ENCODE assay signal across 8 mouse cellular contexts in genomic region chr8:93917859-93918421, GRCm38 (mm10).
DNase-seq lines count a peak whose midpoint lies in the region; ATAC-seq lines count a peak whose summit lies in the region.

No protein-coding gene starts in this region.

- H3K27me3 ChIP-seq in heart, embryonic 14.5 days (ENCODE audit: control insufficient read depth, insufficient read depth, low read length), result no peaks in the 10 kb centered on the region
- H3K27me3 ChIP-seq in midbrain, embryonic 15.5 days (replicated peaks), result no peaks in the 10 kb centered on the region

- no peak overlapping the region for H3K9ac ChIP-seq in heart, embryonic 14.5 days (ENCODE audit: low read length)
- H3K9ac ChIP-seq in midbrain, embryonic 15.5 days, result no peak overlapping the region

- H3K9me3 ChIP-seq in heart, embryonic 14.5 days (ENCODE audit: control insufficient read depth, low read length), result no peaks in the 10 kb centered on the region
- no peaks in the 10 kb centered on the region for H3K9me3 ChIP-seq in midbrain, embryonic 15.5 days

- no peaks in the 10 kb centered on the region for H3K36me3 ChIP-seq in heart, embryonic 14.5 days (ENCODE audit: control insufficient read depth, insufficient read depth, low read length)
- H3K36me3 ChIP-seq in midbrain, embryonic 15.5 days (replicated peaks), result no peaks in the 10 kb centered on the region

- peak; percentile 38; the same call in 1 of the 2 replicates for ATAC-seq in heart, embryonic 14.5 days (ENCODE audit: insufficient number of reproducible peaks, insufficient read depth, low FRiP score, low read depth)
- ATAC-seq in midbrain, embryonic 15.5 days (replicated peaks), result peak; percentile 85
- ATAC-seq in granulocyte monocyte progenitor cell, adult 5-6 weeks (replicated peaks; ENCODE audit: poor library complexity, severe bottlenecking), result no peak

- DNase-seq in kidney, postnatal 4 days, result peak; percentile 24 to 36
- DNase-seq in kidney, adult 11 months, result no peak
- DNase-seq in embryo, embryonic 11 days, result peak; percentile 75
- peak; percentile 73 for DNase-seq in left cerebral cortex, adult 11 months (ENCODE audit: low spot score)
- DNase-seq in urinary bladder, adult 18-20 months (ENCODE audit: low spot score in 2 of 2), result no peak

- H3K4me1 ChIP-seq in heart, embryonic 14.5 days (ENCODE audit: control insufficient read depth in 2 of 2, insufficient read depth in 2 of 2, low read length in 2 of 2), result peaks cover 8 to 26% of the 10 kb centered on the region in 2 experiments
- H3K4me1 ChIP-seq in midbrain, embryonic 15.5 days, result peaks cover 61% of the 10 kb centered on the region

- H3K27ac ChIP-seq in heart, embryonic 14.5 days (replicated peaks in 1 of 2; ENCODE audit: control insufficient read depth in 1 of 2, insufficient read depth in 1 of 2, low read depth in 2 of 2, low read length in 2 of 2), result 0 out of 4 replicates have a peak overlapping the region, but pooled peaks of 1 of the 2 experiments have one; percentile 24
- H3K27ac ChIP-seq in midbrain, embryonic 15.5 days, result peak overlapping the region; percentile 92

- no peak overlapping the region for H3K4me2 ChIP-seq in heart, embryonic 14.5 days (ENCODE audit: low read length)
- peak overlapping the region; percentile 32 for H3K4me2 ChIP-seq in midbrain, embryonic 15.5 days

- 49% methylated on average over 13 of the region's 13 CpGs for WGBS in heart, embryonic 14.5 days
- WGBS in midbrain, embryonic 15.5 days, result 3% methylated on average over 13 of the region's 13 CpGs

- no peak overlapping the region for H3K4me3 ChIP-seq in heart, embryonic 14.5 days (ENCODE audit: control insufficient read depth in 1 of 2, insufficient read depth in 1 of 2, low read depth in 1 of 2, low read length in 2 of 2)
- H3K4me3 ChIP-seq in midbrain, embryonic 15.5 days, result no peak overlapping the region

Comparison
In these comparisons a context has a peak if more than half of its experiments do, and no peak if none do; other contexts are left out.
1. DNase-seq: peak in kidney, postnatal 4 days (2 of 2), embryo, embryonic 11 days (single experiment) and left cerebral cortex, adult 11 months (single experiment); none in kidney, adult 11 months (single experiment) and urinary bladder, adult 18-20 months (0 of 2).